Mouse (Mus musculus) ZHBTc4 (cell line): ENCODE measurements around the gene Fam122b.

Experiments
- DNase-seq: peaks from one replicate; pipeline ENCODE4 v3.0.0-alpha.2; 2011; ENCODE audit warnings: low read depth, low spot score

The Fam122b gene

GRCm38 (mm10) chrX:53197681-53198080, 71.9 kb downstream of the Fam122b start:
- DNase-seq, result no peak

GRCm38 (mm10) chrX:53196392-53196791, 73.2 kb downstream of the Fam122b start:
- no peak for DNase-seq
